Mouse (Mus musculus) forebrain, embryonic 10.5 days (tissue): ENCODE results near the gene Sike1. TPM values are rescaled to one million over a fixed set of nuclear protein-coding genes. Genes with fewer than 3 reads are reported as not detected.

ENCODE experiments used
- DNase-seq: peaks from one replicate; pipeline ENCODE4 v3.0.0-alpha.2; 2017; ENCODE audit warnings: low spot score; ENCODE audit errors: extremely low spot score
- H3K27ac ChIP-seq: fragments of 300-500 bp; sonication (generic); 2 replicates; pipeline ENCODE4 v1.5.1; 2016; ENCODE audit warnings: mild to moderate bottlenecking
- H3K27me3 ChIP-seq: fragments of 300-500 bp; sonication (generic); 2 replicates; pipeline ENCODE4 v1.6.1; 2016; ENCODE audit warnings: mild to moderate bottlenecking; ENCODE audit not compliant: poor library complexity, severe bottlenecking
- H3K36me3 ChIP-seq: fragments of 300-500 bp; sonication (generic); replicated peaks from 2 replicates; pipeline ENCODE4 v1.6.1; 2016; ENCODE audit warnings: mild to moderate bottlenecking, moderate library complexity
- H3K4me1 ChIP-seq: fragments of 300-500 bp; sonication (generic); 2 replicates; pipeline ENCODE4 v1.6.1; 2016
- H3K4me3 ChIP-seq: fragments of 300-500 bp; sonication (generic); 2 replicates; pipeline ENCODE4 v1.5.1; 2016; ENCODE audit warnings: mild to moderate bottlenecking, moderate library complexity
- H3K9me3 ChIP-seq: fragments of 300-500 bp; sonication (generic); 2 replicates; pipeline ENCODE4 v1.6.1; 2016; ENCODE audit warnings: mild to moderate bottlenecking, moderate library complexity
- WGBS: fragments of 180-500 bp; shearing (Covaris S2); methylation state at CpG from one replicate; pipeline ENCODE4 v1.1.7; 2016; 5-methylcytosine and 5-hydroxymethylcytosine counted together
- polyA plus RNA-seq: library from polyadenylated mRNA; unstranded; fragments of >200 nt; fragmentation: Nextera tagmentation; extraction: Ambion mirVana; gene quantifications from 2 replicates; pipeline ENCODE4 v1.2.1, GENCODE M21; 2016

Sike1 gene
- polyA plus RNA-seq, result 68.2 and 78.0 TPM in 2 replicates

GRCm38 (mm10) chr3:102995605-102996321 lies at the start of gene Sike1:
TSS of gene Sike1 (plus strand) at chr3:102995708.
- Histone ChIP-seq H3K9me3 (peaks cover 8% of the 10 kb centered on the region; the same call in 1 of the 2 replicates), H3K4me1 (peaks cover 20% of the 10 kb centered on the region), H3K27me3 (no peaks in the 10 kb centered on the region), H3K36me3 (peaks cover 28% of the 10 kb centered on the region), H3K4me3 (peak within 1 kb of the TSS; percentile 82), H3K27ac (peak within 1 kb of the TSS; percentile 94)
- DNase-seq, result peak; percentile 91
- under 1% methylated on average over 60 of the region's 60 CpGs for WGBS

GRCm38 (mm10) chr3:102946312-102946711 lies 49.2 kb upstream of the Sike1 start:
- Histone ChIP-seq H3K9me3 (no peaks in the 10 kb centered on the region), H3K27me3 (no peaks in the 10 kb centered on the region), H3K27ac (no peak overlapping the region), H3K4me3 (no peak overlapping the region), H3K36me3 (no peaks in the 10 kb centered on the region), H3K4me1 (peaks cover 4% of the 10 kb centered on the region)
- no peak for DNase-seq
- WGBS, result 87% methylated on average over 3 of the region's 3 CpGs

- Histone ChIP-seq H3K4me3 (no peak overlapping the region), H3K36me3 (no peaks in the 10 kb centered on the region), H3K27ac (no peak overlapping the region), H3K27me3 (no peaks in the 10 kb centered on the region), H3K9me3 (no peaks in the 10 kb centered on the region), H3K4me1 (peaks cover 4% of the 10 kb centered on the region)
- no peak for DNase-seq
- 49% methylated on average over 5 of the region's 5 CpGs for WGBS
These were observed 48.6 kb upstream of the Sike1 start for GRCm38 (mm10) chr3:102946861-102947260.

- Histone ChIP-seq H3K4me1 (no peaks in the 10 kb centered on the region), H3K27ac (no peak overlapping the region), H3K4me3 (no peak overlapping the region), H3K36me3 (no peaks in the 10 kb centered on the region), H3K27me3 (no peaks in the 10 kb centered on the region), H3K9me3 (no peaks in the 10 kb centered on the region)
- WGBS, result 96% methylated on average over 12 of the region's 12 CpGs
- DNase-seq, result no peak
These were observed 41.0 kb upstream of the Sike1 start for GRCm38 (mm10) chr3:102954476-102954875.

GRCm38 (mm10) chr3:102955143-102955542 lies 40.4 kb upstream of the Sike1 start:
- Histone ChIP-seq H3K9me3 (no peaks in the 10 kb centered on the region), H3K36me3 (no peaks in the 10 kb centered on the region)
- WGBS, result 91% methylated on average over 3 of the region's 3 CpGs

GRCm38 (mm10) chr3:102955596-102955995 lies 39.9 kb upstream of the Sike1 start:
- 69% methylated on average over 3 of the region's 3 CpGs for WGBS
- Histone ChIP-seq H3K4me1 (no peaks in the 10 kb centered on the region), H3K36me3 (no peaks in the 10 kb centered on the region), H3K27ac (no peak overlapping the region), H3K9me3 (no peaks in the 10 kb centered on the region), H3K27me3 (no peaks in the 10 kb centered on the region), H3K4me3 (no peak overlapping the region)
- no peak for DNase-seq

More at GRCm38 (mm10) chr3:102955143-102955542, 40.4 kb upstream of the Sike1 start:
- no peaks in the 10 kb centered on the region for H3K4me1 ChIP-seq
- no peak overlapping the region for H3K27ac ChIP-seq
- no peak for DNase-seq
- no peak overlapping the region for H3K4me3 ChIP-seq
- no peaks in the 10 kb centered on the region for H3K27me3 ChIP-seq

GRCm38 (mm10) chr3:102964033-102964432 lies 31.5 kb upstream of the Sike1 start, which contains the start of gene Nr1h5:
TSS of gene Nr1h5 (minus strand) at chr3:102964133.
- Histone ChIP-seq H3K36me3 (no peaks in the 10 kb centered on the region), H3K4me3 (no peak within 1 kb of the TSS), H3K27me3 (no peaks in the 10 kb centered on the region), H3K9me3 (no peaks in the 10 kb centered on the region), H3K4me1 (no peaks in the 10 kb centered on the region), H3K27ac (no peak within 1 kb of the TSS)
- no peak for DNase-seq
- 67% methylated on average over 3 of the region's 3 CpGs for WGBS

GRCm38 (mm10) chr3:102970067-102970466 lies 25.4 kb upstream of the Sike1 start:
- Histone ChIP-seq H3K4me1 (peaks cover 21% of the 10 kb centered on the region), H3K27me3 (no peaks in the 10 kb centered on the region), H3K9me3 (no peaks in the 10 kb centered on the region), H3K36me3 (no peaks in the 10 kb centered on the region), H3K4me3 (no peak overlapping the region), H3K27ac (peak overlapping the region; percentile 80)
- DNase-seq, result peak; percentile 36
- 67% methylated on average over 9 of the region's 9 CpGs for WGBS

GRCm38 (mm10) chr3:102970508-102970907 lies 25.0 kb upstream of the Sike1 start:
- no peak overlapping the region for H3K4me3 ChIP-seq
- H3K4me1 ChIP-seq, result peaks cover 25% of the 10 kb centered on the region
- H3K27ac ChIP-seq, result peak overlapping the region; percentile 80
- 95% methylated on average over 3 of the region's 3 CpGs for WGBS
- H3K36me3 ChIP-seq, result no peaks in the 10 kb centered on the region
- no peaks in the 10 kb centered on the region for H3K27me3 ChIP-seq
- H3K9me3 ChIP-seq, result no peaks in the 10 kb centered on the region
- DNase-seq, result no peak

GRCm38 (mm10) chr3:102976906-102977305 lies 18.6 kb upstream of the Sike1 start:
- 83% methylated on average over 4 of the region's 4 CpGs for WGBS
- no peaks in the 10 kb centered on the region for H3K36me3 ChIP-seq
- H3K4me1 ChIP-seq, result peaks cover 34% of the 10 kb centered on the region
- H3K27me3 ChIP-seq, result no peaks in the 10 kb centered on the region
- no peak for DNase-seq
- H3K27ac ChIP-seq, result no peak overlapping the region
- H3K4me3 ChIP-seq, result no peak overlapping the region
- H3K9me3 ChIP-seq, result no peaks in the 10 kb centered on the region

GRCm38 (mm10) chr3:102979550-102980348 lies 15.8 kb upstream of the Sike1 start:
- WGBS, result 17% methylated on average over 10 of the region's 10 CpGs
- Histone ChIP-seq H3K4me1 (peaks cover 31% of the 10 kb centered on the region), H3K9me3 (no peaks in the 10 kb centered on the region), H3K36me3 (no peaks in the 10 kb centered on the region), H3K27me3 (no peaks in the 10 kb centered on the region), H3K27ac (peak overlapping the region; percentile 82), H3K4me3 (peak overlapping the region; percentile 29; the same call in 1 of the 2 replicates)
- DNase-seq, result peak; percentile 52

GRCm38 (mm10) chr3:102980349-102980736 lies 15.2 kb upstream of the Sike1 start:
- no peaks in the 10 kb centered on the region for H3K9me3 ChIP-seq
- H3K4me3 ChIP-seq, result peak overlapping the region; percentile 29; the same call in 1 of the 2 replicates
- peaks cover 25% of the 10 kb centered on the region for H3K4me1 ChIP-seq
- H3K36me3 ChIP-seq, result no peaks in the 10 kb centered on the region
- 52% methylated on average over 3 of the region's 3 CpGs for WGBS
- peak overlapping the region; percentile 82 for H3K27ac ChIP-seq
- H3K27me3 ChIP-seq, result no peaks in the 10 kb centered on the region
- DNase-seq, result no peak

GRCm38 (mm10) chr3:102991041-102991440 lies 4.5 kb upstream of the Sike1 start:
- Histone ChIP-seq H3K36me3 (no peaks in the 10 kb centered on the region), H3K4me1 (peaks cover 9% of the 10 kb centered on the region), H3K27ac (no peak overlapping the region), H3K9me3 (no peaks in the 10 kb centered on the region), H3K4me3 (no peak overlapping the region), H3K27me3 (no peaks in the 10 kb centered on the region)
- no peak for DNase-seq
- 72% methylated on average over 8 of the region's 8 CpGs for WGBS
